Mouse (Mus musculus): ENCODE measurements around the gene Cdkl2.

Cdkl2 gene

DNA sequence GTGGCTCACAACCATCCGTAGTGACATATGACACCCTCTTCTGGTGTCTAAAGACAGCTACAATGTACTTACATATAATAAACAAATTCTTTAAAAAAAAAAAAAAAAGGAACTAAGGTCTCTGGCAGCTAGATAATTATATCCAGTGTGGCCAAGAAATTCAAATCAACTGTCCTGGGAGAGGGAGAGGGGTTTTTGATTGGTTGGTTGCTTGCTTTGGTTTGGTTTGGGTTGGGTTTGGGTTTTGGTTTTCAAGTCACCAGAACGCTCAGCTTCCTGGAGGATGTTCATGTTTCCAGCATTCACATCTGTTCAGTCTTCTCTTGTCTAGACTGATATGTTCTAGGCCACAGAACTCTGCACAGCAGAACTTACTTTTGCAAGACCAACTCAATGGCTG is 50.6 kb downstream of the Cdkl2 start:
- DNase-seq (ENCODE audit: low spot score in 2 of 2) = no peak

DNA sequence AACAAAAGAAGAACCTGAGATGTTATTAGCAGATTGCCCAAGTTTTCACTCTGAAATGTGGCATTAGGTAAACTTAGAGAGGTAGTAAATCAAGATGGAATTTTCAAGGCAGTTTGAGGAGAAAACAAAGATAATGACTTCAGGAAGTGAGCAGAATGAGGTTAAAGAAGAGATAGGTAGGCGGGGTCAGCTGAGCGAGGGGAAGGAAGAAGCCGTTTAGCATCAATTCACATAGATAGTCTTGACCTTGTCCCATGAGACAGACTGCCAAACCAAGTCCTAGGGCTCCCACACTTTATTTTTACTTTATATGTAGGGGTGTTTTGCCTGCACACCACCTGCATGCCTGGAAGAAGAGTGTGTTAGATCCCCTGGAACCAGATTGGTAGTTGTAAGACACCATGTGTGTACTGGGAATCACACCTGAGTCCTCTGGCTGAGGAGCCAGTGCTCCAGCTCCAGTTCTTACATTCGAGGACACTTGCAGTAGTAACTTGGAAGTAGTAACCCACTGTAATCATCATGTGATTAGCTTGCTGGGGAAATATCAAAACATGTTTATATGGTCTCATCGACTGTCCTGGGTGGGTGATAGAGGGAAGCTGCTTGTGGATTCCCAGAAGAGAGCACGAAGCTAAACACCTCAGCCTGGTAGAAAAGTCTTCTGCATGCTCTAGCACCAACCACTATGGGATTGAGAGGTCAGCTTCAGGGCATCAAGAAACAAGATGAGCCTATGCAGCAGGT is 52.3 kb downstream of the Cdkl2 start:
- DNase-seq (ENCODE audit: low spot score in 2 of 2) = no peak

DNA sequence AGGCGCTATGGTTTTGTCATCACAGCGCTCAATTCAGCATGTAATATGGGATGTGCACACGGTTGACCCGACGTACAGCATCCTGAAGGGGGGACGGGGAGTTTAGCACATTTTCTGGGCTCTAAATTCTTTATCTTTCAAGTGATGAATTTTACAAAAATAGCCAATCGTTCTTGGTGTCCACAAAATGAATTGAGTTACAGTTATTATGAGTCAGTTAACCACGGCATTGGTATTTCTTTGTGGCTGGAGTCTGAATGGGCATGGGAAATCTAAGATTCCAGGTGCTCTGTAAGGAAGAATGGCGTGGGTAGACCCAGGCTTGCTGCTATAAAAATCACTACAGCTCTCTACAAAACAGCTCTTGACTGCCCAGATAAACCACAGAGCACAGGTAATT is 54.4 kb downstream of the Cdkl2 start:
- DNase-seq (ENCODE audit: low spot score in 2 of 2) = no peak

GRCm38 (mm10) chr5:91987799-91988198 is 55.9 kb downstream of the Cdkl2 start:
- DNase-seq (ENCODE audit: low spot score in 2 of 2) = no peak

- no peak for DNase-seq (ENCODE audit: low spot score in 2 of 2)
Observed at GRCm38 (mm10) chr5:91987236-91987635, 56.4 kb downstream of the Cdkl2 start, which contains the start of gene Odaph. Gene Odaph, plus strand, starts transcription at chr5:91987475.

- DNase-seq (ENCODE audit: low spot score in 2 of 2) = no peak
Observed at GRCm38 (mm10) chr5:91985721-91986120, 58.0 kb downstream of the Cdkl2 start.

DNA sequence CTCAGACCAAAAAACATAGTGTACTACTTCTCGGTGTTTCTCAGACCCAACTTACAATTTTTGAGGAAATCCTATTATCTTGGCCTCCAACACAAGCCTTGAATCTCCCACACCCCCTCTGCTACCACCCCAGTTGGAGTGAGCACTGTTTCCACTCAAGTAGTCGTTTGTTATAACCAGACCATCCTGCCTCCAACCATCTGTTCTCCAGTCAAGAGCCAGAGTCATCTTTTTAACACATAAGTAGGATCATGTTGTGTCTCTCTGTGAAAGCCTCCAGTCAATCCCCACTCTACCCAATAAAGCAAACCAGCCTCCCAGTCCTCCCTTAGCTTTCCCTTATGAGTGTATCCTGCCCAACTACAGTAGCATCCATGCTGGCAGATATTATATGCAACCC is 60.2 kb downstream of the Cdkl2 start:
- DNase-seq (ENCODE audit: low spot score in 2 of 2) = no peak

GRCm38 (mm10) chr5:91981176-91981840 is 62.4 kb downstream of the Cdkl2 start:
- no peak for DNase-seq (ENCODE audit: low spot score in 2 of 2)

- no peak for DNase-seq (ENCODE audit: low spot score in 2 of 2)
Observed at GRCm38 (mm10) chr5:91977397-91977770, 66.3 kb downstream of the Cdkl2 start.

DNA sequence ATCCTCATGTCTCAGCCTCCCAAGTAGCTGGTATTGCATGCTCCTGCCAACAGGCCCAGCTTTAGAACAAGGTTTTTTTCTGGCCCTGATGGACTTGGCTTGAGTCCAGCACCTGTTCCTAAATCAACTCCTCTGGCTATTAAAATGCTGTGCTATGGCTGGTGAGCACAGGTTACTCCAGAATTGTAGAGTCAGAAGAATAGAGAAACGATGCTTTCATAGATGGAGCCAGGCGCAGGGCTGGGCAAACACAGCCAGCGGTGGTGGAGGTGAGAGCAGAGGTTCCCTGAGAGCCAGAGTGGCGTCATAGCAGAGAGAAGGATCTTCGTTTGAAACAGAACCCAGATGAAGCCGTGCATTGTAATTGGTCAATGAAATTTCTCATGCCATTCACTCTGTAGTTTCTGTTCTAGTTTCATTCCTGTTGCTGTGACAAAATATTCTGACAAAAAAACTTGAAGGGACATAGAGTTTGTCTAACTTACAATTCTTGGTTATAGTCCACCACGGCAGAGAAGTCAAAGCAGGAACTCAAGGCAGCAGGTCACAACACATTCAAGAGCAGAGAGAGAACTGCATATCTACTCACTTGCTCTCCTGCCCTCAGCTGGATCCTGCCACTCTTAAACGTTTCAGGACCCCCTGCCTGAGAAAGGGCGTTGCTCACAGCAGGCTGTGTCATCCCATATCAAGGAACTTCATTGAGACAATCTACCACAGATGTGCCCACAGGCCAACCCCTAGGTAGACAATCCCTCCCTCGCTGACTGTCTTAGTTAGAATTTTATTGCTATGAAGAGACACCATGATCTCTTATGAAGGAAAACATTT is 66.9 kb downstream of the Cdkl2 start:
- DNase-seq (ENCODE audit: low spot score in 2 of 2) = no peak

GRCm38 (mm10) chr5:91975758-91976157 is 67.9 kb downstream of the Cdkl2 start:
- no peak for DNase-seq (ENCODE audit: low spot score in 2 of 2)

DNA sequence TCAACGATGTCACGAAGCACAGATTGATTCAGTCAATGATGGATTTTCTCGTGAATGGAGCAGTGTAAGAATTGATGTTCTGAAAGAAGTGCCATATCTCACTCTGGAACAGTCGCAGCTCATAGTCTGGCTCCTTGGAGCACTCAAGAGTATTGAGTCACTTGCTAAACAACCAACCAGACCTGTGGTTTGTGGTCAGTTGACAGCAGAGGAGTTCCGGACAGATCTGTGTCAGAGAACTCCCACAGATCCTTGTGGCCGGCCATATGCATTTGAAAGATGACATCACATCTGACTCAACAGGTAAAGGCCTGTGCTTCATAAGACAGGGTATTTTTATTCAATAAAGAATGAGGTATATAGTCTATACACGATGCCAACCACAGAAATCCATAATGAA is 69.7 kb downstream of the Cdkl2 start:
- no peak for DNase-seq (ENCODE audit: low spot score in 2 of 2)

DNA sequence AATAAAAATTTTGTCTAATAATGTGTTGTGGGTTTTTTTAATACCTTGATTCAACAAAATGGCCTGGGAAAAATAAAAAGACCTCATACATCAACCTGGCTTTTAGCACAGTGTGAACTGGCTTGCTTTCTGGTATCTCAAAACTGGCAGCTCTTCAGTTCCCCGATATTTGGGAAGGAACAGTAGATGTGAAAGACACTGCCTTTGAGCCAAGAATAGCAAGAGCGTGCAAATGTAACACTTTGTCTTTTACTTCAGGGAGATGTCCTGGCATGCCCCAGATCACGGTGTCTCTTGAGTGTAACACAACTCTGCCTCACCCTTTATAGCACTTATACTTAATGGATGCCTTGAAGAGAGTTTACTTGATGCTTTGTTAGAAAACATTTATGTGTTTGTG is 71.6 kb downstream of the Cdkl2 start:
- no peak for DNase-seq (ENCODE audit: low spot score in 2 of 2)

GRCm38 (mm10) chr5:91962639-91963440 is 80.8 kb downstream of the Cdkl2 start, which contains the start of gene Rchy1:
Gene Rchy1, minus strand, starts transcription at chr5:91963068.
- DNase-seq (ENCODE audit: low spot score in 2 of 2) = peak; percentile 90 to 93

GRCm38 (mm10) chr5:91962259-91962638 is 81.4 kb downstream of the Cdkl2 start:
- DNase-seq (ENCODE audit: low spot score in 2 of 2) = peak in 1 of 2 experiments; percentile 62

DNA sequence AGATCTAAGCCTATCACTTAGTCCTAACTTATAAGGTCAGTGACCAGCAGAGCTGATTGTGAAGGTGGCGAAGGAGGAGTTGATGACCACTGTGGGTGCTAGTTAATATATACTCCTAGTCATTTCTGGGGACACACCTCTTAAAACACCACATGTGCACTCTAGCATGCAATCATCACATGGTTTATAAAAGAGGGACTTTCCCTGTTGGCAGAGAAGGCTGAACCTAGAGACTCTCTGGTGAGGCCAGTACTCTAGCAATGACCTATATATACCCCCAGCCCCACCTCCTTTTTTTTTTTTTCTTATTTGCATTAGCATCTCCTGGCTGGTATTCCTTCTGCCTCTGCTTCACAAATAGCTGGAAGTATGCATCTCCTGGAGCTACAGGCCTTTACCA is 82.3 kb downstream of the Cdkl2 start:
- DNase-seq (ENCODE audit: low spot score in 2 of 2) = no peak

GRCm38 (mm10) chr5:91960606-91961254 is 83.0 kb downstream of the Cdkl2 start:
- DNase-seq (ENCODE audit: low spot score in 2 of 2) = no peak

DNA sequence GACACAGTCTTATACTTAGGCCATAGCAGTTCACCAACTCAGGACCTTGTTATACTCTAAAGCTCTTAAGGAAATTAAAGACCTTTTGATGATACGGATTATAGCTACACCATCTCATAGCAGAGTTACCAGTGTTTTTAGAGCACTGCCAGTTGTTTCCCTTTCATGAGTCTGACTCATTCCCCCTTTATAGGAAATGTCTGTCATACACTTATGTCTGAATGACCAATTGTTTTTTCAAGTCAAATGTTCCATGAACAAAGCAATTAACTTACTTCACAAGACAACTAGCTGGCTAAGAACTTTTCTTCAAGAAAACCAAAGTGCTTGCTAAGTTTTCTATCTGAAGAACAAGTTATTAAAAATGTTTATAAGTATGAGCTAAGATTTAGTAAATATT is 83.7 kb downstream of the Cdkl2 start:
- DNase-seq (ENCODE audit: low spot score in 2 of 2) = no peak

- DNase-seq (ENCODE audit: low spot score in 2 of 2) = no peak
Observed at GRCm38 (mm10) chr5:91959096-91959495, 84.6 kb downstream of the Cdkl2 start.

DNA sequence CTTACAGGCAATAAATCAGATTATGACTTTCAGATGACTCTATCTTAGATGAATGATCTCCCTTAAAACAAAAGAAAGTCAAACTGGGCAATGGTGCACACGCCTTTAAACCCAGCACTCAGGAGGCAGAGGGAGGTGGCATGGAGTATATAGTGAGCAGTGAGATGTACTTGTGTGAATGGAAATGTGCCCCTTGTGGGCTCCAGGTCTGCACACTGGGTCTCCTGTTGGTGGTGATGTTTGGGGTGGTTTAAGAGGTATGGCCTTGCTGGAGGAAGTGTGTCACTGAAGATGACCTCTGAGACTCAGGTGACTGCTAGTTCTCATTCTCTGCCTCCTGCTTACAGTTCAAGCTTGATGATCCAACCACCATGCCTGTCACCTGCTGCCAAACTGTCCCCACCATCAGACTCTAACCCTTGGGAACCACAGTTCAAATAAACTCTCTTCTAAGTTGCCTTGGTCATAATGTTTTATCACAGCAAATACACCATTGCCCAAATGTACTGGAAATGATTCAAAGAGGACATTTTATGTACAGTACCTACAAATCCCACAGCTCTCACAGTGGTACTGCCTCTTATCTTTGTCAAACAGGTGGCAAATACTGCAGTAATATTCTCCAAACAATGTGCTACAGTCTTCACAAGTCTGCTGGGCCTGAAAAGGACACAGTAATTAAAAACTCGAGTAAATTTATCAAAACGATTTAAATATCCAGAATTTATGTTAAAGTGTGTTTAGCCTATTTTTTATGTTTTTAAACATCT is 86.5 kb downstream of the Cdkl2 start:
- no peak for DNase-seq (ENCODE audit: low spot score in 2 of 2)

All from urinary bladder, postnatal 4 days (tissue).